Mouse (Mus musculus): ENCODE data around the gene Emg1.

DNA sequence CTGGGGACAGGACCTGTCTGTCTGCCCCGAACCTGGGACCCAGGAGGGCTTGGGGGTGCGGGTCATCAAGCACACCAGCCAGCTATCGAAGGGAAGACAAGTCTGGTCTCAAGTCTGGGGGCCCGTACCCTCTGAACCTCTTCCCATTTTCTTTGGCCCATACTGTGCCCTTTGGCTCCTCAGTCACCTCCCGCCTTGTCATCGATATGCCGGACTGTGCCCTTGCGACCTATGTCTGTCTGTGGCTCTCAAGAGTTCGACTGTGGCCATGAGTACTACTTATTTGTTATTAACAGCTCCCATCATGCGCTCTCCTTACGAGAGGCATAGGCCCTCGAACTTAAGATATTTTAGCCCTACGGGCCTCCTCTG lies 48.6 kb downstream of the Emg1 start:
- TF ChIP-seq CTCF (IDR thresholded peaks at IDR 0.05; ENCODE audit: control insufficient read depth, insufficient read depth, low read length), result no peak
- no peak for TF ChIP-seq POLR2A (IDR thresholded peaks at IDR 0.05; ENCODE audit: borderline replicate concordance, control insufficient read depth, low read depth, low read length)
